Mouse (Mus musculus) kidney, postnatal 10 days (tissue): ENCODE data around the gene Gosr1.
A peak's percentile ranks its signal among the peaks of the same experiment; 100 is the strongest.

Experiments
- DNase-seq: peaks from one replicate; pipeline ENCODE4 v3.0.0; 2021; ENCODE audit warnings: mixed read lengths

The Gosr1 gene

GRCm38 (mm10) chr11:76734560-76734959 lies 28.8 kb downstream of the Gosr1 start:
- DNase-seq, result no peak

GRCm38 (mm10) chr11:76730650-76731049 lies 32.7 kb downstream of the Gosr1 start:
- no peak for DNase-seq

- no peak for DNase-seq
These were observed 35.3 kb downstream of the Gosr1 start for GRCm38 (mm10) chr11:76728093-76728492.

GRCm38 (mm10) chr11:76723911-76724310 lies 39.5 kb downstream of the Gosr1 start:
- DNase-seq, result no peak

- no peak for DNase-seq
These were observed 46.4 kb downstream of the Gosr1 start for GRCm38 (mm10) chr11:76717000-76717399.

GRCm38 (mm10) chr11:76709625-76710452 lies 53.5 kb downstream of the Gosr1 start:
- DNase-seq, result peak; percentile 54

- DNase-seq, result peak; percentile 27
These were observed 54.5 kb downstream of the Gosr1 start for GRCm38 (mm10) chr11:76708881-76709280.

GRCm38 (mm10) chr11:76708066-76708465 lies 55.3 kb downstream of the Gosr1 start:
- no peak for DNase-seq

GRCm38 (mm10) chr11:76707656-76708055 lies 55.7 kb downstream of the Gosr1 start:
- no peak for DNase-seq

GRCm38 (mm10) chr11:76699626-76700025 lies 63.8 kb downstream of the Gosr1 start:
- DNase-seq, result no peak

- no peak for DNase-seq
These were observed 67.6 kb downstream of the Gosr1 start for GRCm38 (mm10) chr11:76695810-76696209.

GRCm38 (mm10) chr11:76692096-76692495 lies 71.3 kb downstream of the Gosr1 start:
- DNase-seq, result no peak

GRCm38 (mm10) chr11:76685604-76686003 lies 77.8 kb downstream of the Gosr1 start:
- DNase-seq, result no peak

- peak; percentile 34 for DNase-seq
These were observed 83.9 kb downstream of the Gosr1 start, which contains the start of gene Trarg1 for GRCm38 (mm10) chr11:76679508-76679907. Trarg1 (plus strand) TSS chr11:76679808.
